In the genomic region with DNA sequence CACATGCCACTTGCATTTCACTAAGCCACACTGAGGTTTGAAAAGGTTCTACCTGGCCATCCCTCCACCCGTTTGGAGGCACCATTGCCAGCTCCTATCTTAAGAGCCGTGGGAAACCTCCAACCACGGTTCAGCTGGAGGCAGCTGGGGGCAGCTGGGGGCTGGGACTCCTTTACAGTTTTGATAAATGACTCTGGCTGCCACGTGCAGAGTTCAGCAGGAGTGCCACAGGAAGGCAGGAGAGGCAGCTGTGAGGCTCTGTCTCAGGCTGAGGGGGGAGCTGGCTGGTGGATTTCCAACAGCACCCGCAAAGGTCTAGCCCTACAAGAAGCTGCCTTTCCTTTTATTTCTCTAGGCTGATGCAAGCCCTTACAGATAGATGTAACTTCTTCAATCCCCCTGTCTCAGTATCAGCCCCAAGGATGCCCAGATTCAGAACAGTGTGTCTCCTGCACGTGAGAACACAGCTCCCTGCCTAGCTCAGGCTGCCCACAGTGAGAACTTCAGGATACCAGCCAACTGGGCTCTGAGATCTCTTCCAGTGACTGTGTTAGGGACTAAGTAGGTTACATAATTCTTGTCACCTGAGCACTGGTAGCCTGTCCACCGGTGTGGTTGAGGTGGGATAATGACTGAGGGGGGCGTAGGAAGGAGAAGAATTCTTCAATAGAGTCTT, we compare ENCODE assay signal across 13 mouse cellular contexts. TPM values are rescaled to one million over a fixed set of nuclear protein-coding genes. Genes with fewer than 3 reads are reported as not detected.
DNase-seq lines count a peak whose midpoint lies in the region; ATAC-seq lines count a peak whose summit lies in the region.
"Had no signal": no experiment of that assay in that cellular context is flagged by ENCODE, and none has a peak within 500 bp of the region (broad histone marks: within the 10 kb centered on the region; RNA-seq: fewer than 3 reads in every experiment).

No protein-coding gene starts in this region.

- H3K4me1 ChIP-seq in heart, embryonic 14.5 days (ENCODE audit: control insufficient read depth in 2 of 2, insufficient read depth in 2 of 2, low read length in 2 of 2) = peaks cover 6 to 12% of the 10 kb centered on the region in 2 experiments
- 0 out of 2 replicates have a peak, but pooled peaks cover 2% of the 10 kb centered on the region for H3K4me1 ChIP-seq in neural tube, embryonic 15.5 days
- peaks cover 12% of the 10 kb centered on the region for H3K4me1 ChIP-seq in intestine, embryonic 15.5 days (replicated peaks)
- H3K4me1 ChIP-seq in stomach, embryonic 15.5 days = peaks cover 7% of the 10 kb centered on the region; the same call in 1 of the 2 replicates
- H3K4me1 ChIP-seq in midbrain, embryonic 13.5 days (replicated peaks) = no peaks in the 10 kb centered on the region
- H3K4me1 ChIP-seq: forebrain, embryonic 15.5 days; midbrain, embryonic 10.5 days had no signal

- H3K27ac ChIP-seq in heart, embryonic 14.5 days (replicated peaks in 1 of 2; ENCODE audit: control insufficient read depth in 1 of 2, insufficient read depth in 1 of 2, low read depth in 2 of 2, low read length in 2 of 2) = no peak overlapping the region
- no peak overlapping the region for H3K27ac ChIP-seq in neural tube, embryonic 15.5 days (replicated peaks)
- H3K27ac ChIP-seq in intestine, embryonic 15.5 days = no peak overlapping the region
- H3K27ac ChIP-seq in stomach, embryonic 15.5 days = 0 out of 2 replicates have a peak overlapping the region, but pooled peaks have one; percentile 32
- no peak overlapping the region for H3K27ac ChIP-seq in midbrain, embryonic 13.5 days
- H3K27ac ChIP-seq: forebrain, embryonic 15.5 days; hindbrain, embryonic 15.5 days; liver, embryonic 14.5 days; midbrain, embryonic 10.5 days had no signal

- ATAC-seq in heart, embryonic 14.5 days (ENCODE audit: insufficient number of reproducible peaks, insufficient read depth, low FRiP score, low read depth) = peak; percentile 56; the same call in 1 of the 2 replicates
- ATAC-seq in neural tube, embryonic 15.5 days (ENCODE audit: low FRiP score) = no peak
- peak; percentile 76 for ATAC-seq in intestine, embryonic 15.5 days
- ATAC-seq in stomach, embryonic 15.5 days (ENCODE audit: insufficient read depth, low FRiP score, low read depth) = peak; percentile 90
- no peak for ATAC-seq in midbrain, embryonic 13.5 days
- ATAC-seq: CD4-positive, CD25-positive, alpha-beta regulatory T cell, adult 4 months; forebrain, embryonic 15.5 days had no signal

- H3K4me3 ChIP-seq in heart, embryonic 14.5 days (ENCODE audit: control insufficient read depth in 1 of 2, insufficient read depth in 1 of 2, low read depth in 1 of 2, low read length in 2 of 2) = no peak overlapping the region
- H3K4me3 ChIP-seq in neural tube, embryonic 15.5 days (replicated peaks) = no peak overlapping the region
- H3K4me3 ChIP-seq in intestine, embryonic 15.5 days (replicated peaks) = no peak overlapping the region
- H3K4me3 ChIP-seq in stomach, embryonic 15.5 days (replicated peaks) = no peak overlapping the region
- H3K4me3 ChIP-seq in midbrain, embryonic 13.5 days (replicated peaks) = no peak overlapping the region
- H3K4me3 ChIP-seq: forebrain, embryonic 15.5 days; hindbrain, embryonic 15.5 days; midbrain, embryonic 10.5 days had no signal

- H3K9ac ChIP-seq in heart, embryonic 14.5 days (ENCODE audit: low read length) = peak overlapping the region; percentile 43; the same call in 1 of the 2 replicates
- H3K9ac ChIP-seq in neural tube, embryonic 15.5 days (replicated peaks) = no peak overlapping the region
- H3K9ac ChIP-seq in intestine, embryonic 15.5 days = no peak overlapping the region
- H3K9ac ChIP-seq in stomach, embryonic 15.5 days = no peak overlapping the region
- no peak overlapping the region for H3K9ac ChIP-seq in midbrain, embryonic 13.5 days (replicated peaks)
- H3K9ac ChIP-seq: forebrain, embryonic 15.5 days; hindbrain, embryonic 15.5 days; liver, embryonic 14.5 days had no signal

- H3K36me3 ChIP-seq in heart, embryonic 14.5 days (ENCODE audit: control insufficient read depth, insufficient read depth, low read length) = no peaks in the 10 kb centered on the region
- H3K36me3 ChIP-seq in neural tube, embryonic 15.5 days = no peaks in the 10 kb centered on the region
- H3K36me3 ChIP-seq in intestine, embryonic 15.5 days = no peaks in the 10 kb centered on the region
- H3K36me3 ChIP-seq in stomach, embryonic 15.5 days = no peaks in the 10 kb centered on the region
- H3K36me3 ChIP-seq in midbrain, embryonic 13.5 days = no peaks in the 10 kb centered on the region
- H3K36me3 ChIP-seq: forebrain, embryonic 15.5 days; hindbrain, embryonic 15.5 days; midbrain, embryonic 10.5 days had no signal

- H3K9me3 ChIP-seq in heart, embryonic 14.5 days (ENCODE audit: control insufficient read depth, low read length) = no peaks in the 10 kb centered on the region
- H3K9me3 ChIP-seq in neural tube, embryonic 15.5 days (replicated peaks) = no peaks in the 10 kb centered on the region
- no peaks in the 10 kb centered on the region for H3K9me3 ChIP-seq in intestine, embryonic 15.5 days
- no peaks in the 10 kb centered on the region for H3K9me3 ChIP-seq in stomach, embryonic 15.5 days
- H3K9me3 ChIP-seq in midbrain, embryonic 13.5 days = no peaks in the 10 kb centered on the region
- H3K9me3 ChIP-seq: forebrain, embryonic 15.5 days; hindbrain, embryonic 15.5 days; midbrain, embryonic 10.5 days had no signal

- H3K4me2 ChIP-seq in heart, embryonic 14.5 days (ENCODE audit: low read length) = 0 out of 2 replicates have a peak overlapping the region, but pooled peaks have one; percentile 2
- no peak overlapping the region for H3K4me2 ChIP-seq in neural tube, embryonic 15.5 days
- H3K4me2 ChIP-seq in intestine, embryonic 15.5 days (replicated peaks) = no peak overlapping the region
- no peak overlapping the region for H3K4me2 ChIP-seq in stomach, embryonic 15.5 days
- no peak overlapping the region for H3K4me2 ChIP-seq in midbrain, embryonic 13.5 days (replicated peaks)
- H3K4me2 ChIP-seq: forebrain, embryonic 15.5 days; hindbrain, embryonic 15.5 days had no signal

- WGBS in heart, embryonic 14.5 days = 19% methylated on average over 8 of the region's 8 CpGs
- 29% methylated on average over 8 of the region's 8 CpGs for WGBS in neural tube, embryonic 15.5 days
- 27% methylated on average over 8 of the region's 8 CpGs for WGBS in intestine, embryonic 15.5 days
- 23% methylated on average over 8 of the region's 8 CpGs for WGBS in stomach, embryonic 15.5 days
- WGBS in midbrain, embryonic 13.5 days = 59% methylated on average over 8 of the region's 8 CpGs

- H3K27me3 ChIP-seq in heart, embryonic 14.5 days (ENCODE audit: control insufficient read depth, insufficient read depth, low read length) = no peaks in the 10 kb centered on the region
- no peaks in the 10 kb centered on the region; the same call in 1 of the 2 replicates for H3K27me3 ChIP-seq in neural tube, embryonic 15.5 days (replicated peaks)
- no peaks in the 10 kb centered on the region for H3K27me3 ChIP-seq in intestine, embryonic 15.5 days (replicated peaks)
- no peaks in the 10 kb centered on the region for H3K27me3 ChIP-seq in stomach, embryonic 15.5 days (replicated peaks)
- H3K27me3 ChIP-seq in midbrain, embryonic 13.5 days = no peaks in the 10 kb centered on the region
- H3K27me3 ChIP-seq: forebrain, embryonic 15.5 days; hindbrain, embryonic 15.5 days had no signal

- DNase-seq in heart, adult 8-10 months (ENCODE audit: low spot score) = no peak
- peak; percentile 71 for DNase-seq in neural tube, embryonic 10.5 days (ENCODE audit: extremely low spot score, low spot score)
- DNase-seq in cerebellum, adult 11-12 months = no peak

RNA-seq across cellular contexts. Expression of gene Pabpc4, which starts 1.9 kb away (rescaled TPM):
- polyA plus RNA-seq in heart, embryonic 14.5 days (2014; fragmentation: Nextera tagmentation; extraction: Ambion mirVana) = 63.0 and 80.2 TPM in 2 replicates
- total RNA-seq in heart, adult 8-10 months (2022) = 100 to 1,000 TPM; 323 to 392 (median 367) TPM
- 28.3 and 31.7 TPM in 2 replicates for polyA plus RNA-seq in neural tube, embryonic 15.5 days (2015; fragmentation: Nextera tagmentation; extraction: Ambion mirVana)
- polyA plus RNA-seq in intestine, embryonic 15.5 days (2015; fragmentation: Nextera tagmentation; extraction: Ambion mirVana) = 40.7 and 48.7 TPM in 2 replicates
- 49.0 and 50.2 TPM in 2 replicates for polyA plus RNA-seq in stomach, embryonic 15.5 days (2015; fragmentation: Nextera tagmentation; extraction: Ambion mirVana)
- polyA plus RNA-seq in midbrain, embryonic 13.5 days (2015; fragmentation: Nextera tagmentation; extraction: Ambion mirVana) = 25.5 and 27.1 TPM in 2 replicates

RNA-seq across cellular contexts. Expression of gene Heyl, which starts 26.9 kb away (rescaled TPM):
- polyA plus RNA-seq in heart, embryonic 14.5 days (2014; fragmentation: Nextera tagmentation; extraction: Ambion mirVana) = 10.7 and 11.4 TPM in 2 replicates
- 10 to 100 TPM in 3 of 4 experiments, 1 to 10 TPM in 1; 9.7 to 11.7 (median 10.9) TPM for total RNA-seq in heart, adult 8-10 months (2022)
- 5.6 and 9.6 TPM in 2 replicates for polyA plus RNA-seq in neural tube, embryonic 15.5 days (2015; fragmentation: Nextera tagmentation; extraction: Ambion mirVana)
- 13.7 and 13.9 TPM in 2 replicates for polyA plus RNA-seq in intestine, embryonic 15.5 days (2015; fragmentation: Nextera tagmentation; extraction: Ambion mirVana)
- polyA plus RNA-seq in stomach, embryonic 15.5 days (2015; fragmentation: Nextera tagmentation; extraction: Ambion mirVana) = 14.1 and 18.9 TPM in 2 replicates
- 5.5 and 6.6 TPM in 2 replicates for polyA plus RNA-seq in midbrain, embryonic 13.5 days (2015; fragmentation: Nextera tagmentation; extraction: Ambion mirVana)
- polyA plus RNA-seq: CD4-positive, CD25-positive, alpha-beta regulatory T cell, adult 4 months had no signal

RNA-seq across cellular contexts. Expression of gene Nt5c1a, which starts 58.9 kb away (rescaled TPM):
- 1.7 and 2.1 TPM in 2 replicates for polyA plus RNA-seq in heart, embryonic 14.5 days (2014; fragmentation: Nextera tagmentation; extraction: Ambion mirVana)
- 10 to 100 TPM; 48.9 to 75.3 (median 70.1) TPM for total RNA-seq in heart, adult 8-10 months (2022)
- polyA plus RNA-seq in neural tube, embryonic 15.5 days (2015; fragmentation: Nextera tagmentation; extraction: Ambion mirVana) = 0.17 TPM in 1 of 2 replicates, not detected in the other
- polyA plus RNA-seq in intestine, embryonic 15.5 days (2015; fragmentation: Nextera tagmentation; extraction: Ambion mirVana) = not detected in 2 replicates
- not detected in 2 replicates for polyA plus RNA-seq in stomach, embryonic 15.5 days (2015; fragmentation: Nextera tagmentation; extraction: Ambion mirVana)
- not detected in 2 replicates for polyA plus RNA-seq in midbrain, embryonic 13.5 days (2015; fragmentation: Nextera tagmentation; extraction: Ambion mirVana)
- polyA plus RNA-seq: CD4-positive, CD25-positive, alpha-beta regulatory T cell, adult 4 months; forebrain, embryonic 15.5 days; liver, embryonic 14.5 days; midbrain, embryonic 10.5 days had no signal

Comparison
In these comparisons a context has a peak if more than half of its experiments do, and no peak if none do; other contexts are left out.
1. ATAC-seq: peak in heart, embryonic 14.5 days (single experiment), intestine, embryonic 15.5 days (single experiment) and stomach, embryonic 15.5 days (single experiment); none in neural tube, embryonic 15.5 days (single experiment) and midbrain, embryonic 13.5 days (single experiment).